Mouse (Mus musculus) testis, postnatal 14 days (tissue): ENCODE measurements around the gene Rnf208.
A peak's percentile ranks its signal among the peaks of the same experiment; 100 is the strongest.

ENCODE experiments used
- DNase-seq: peaks from one replicate; pipeline ENCODE4 v3.0.0; 2021; ENCODE audit warnings: low spot score

Gene Rnf208

GRCm38 (mm10) chr2:25278928-25279882 is 37.1 kb downstream of the Rnf208 start:
- DNase-seq = no peak

- DNase-seq = no peak
Observed at GRCm38 (mm10) chr2:25285551-25285950, 43.5 kb downstream of the Rnf208 start.

GRCm38 (mm10) chr2:25286314-25286713 is 44.3 kb downstream of the Rnf208 start:
- no peak for DNase-seq

GRCm38 (mm10) chr2:25286837-25287636 is 45.0 kb downstream of the Rnf208 start:
- DNase-seq = peak; percentile 14

GRCm38 (mm10) chr2:25287927-25288649 is 46.0 kb downstream of the Rnf208 start, which contains the start of gene Tmem210:
Gene Tmem210 (plus strand): TSS chr2:25288145.
- DNase-seq = no peak

- DNase-seq = no peak
Observed at GRCm38 (mm10) chr2:25288734-25289345, 46.8 kb downstream of the Rnf208 start.

GRCm38 (mm10) chr2:25289651-25290050 is 47.6 kb downstream of the Rnf208 start, which contains the start of gene Lrrc26:
Gene Lrrc26 (plus strand): TSS chr2:25289915.
- DNase-seq = no peak

GRCm38 (mm10) chr2:25290101-25290815 is 48.2 kb downstream of the Rnf208 start:
- DNase-seq = no peak

GRCm38 (mm10) chr2:25290816-25291130 is 48.7 kb downstream of the Rnf208 start:
- DNase-seq = no peak

- no peak for DNase-seq
Observed at GRCm38 (mm10) chr2:25291184-25292053, 49.4 kb downstream of the Rnf208 start.

GRCm38 (mm10) chr2:25292054-25292544 is 50.0 kb downstream of the Rnf208 start:
- DNase-seq = no peak

- peak; percentile 60 for DNase-seq
Observed at GRCm38 (mm10) chr2:25292856-25293255, 50.8 kb downstream of the Rnf208 start.

- DNase-seq = no peak
Observed at GRCm38 (mm10) chr2:25293706-25294105, 51.7 kb downstream of the Rnf208 start.
